Mouse (Mus musculus) myocyte (in vitro differentiated cells): ENCODE measurements around the gene Atpaf1. TPM values are rescaled to one million over a fixed set of nuclear protein-coding genes. Genes with fewer than 3 reads are reported as not detected.

Experiments used
- H3K27me3 ChIP-seq: one replicate; pipeline ENCODE4 v1.6.1; 2011; ENCODE audit not compliant: control insufficient read depth, insufficient read depth, insufficient read length
- H3K36me3 ChIP-seq: one replicate; pipeline ENCODE4 v1.6.1; 2011; ENCODE audit not compliant: control insufficient read depth, insufficient read depth
- H3K4me2 ChIP-seq: one replicate; pipeline ENCODE4 v1.6.1; 2011; ENCODE audit warnings: low read depth, control low read depth
- H3K4me3 ChIP-seq: one replicate; pipeline ENCODE4 v1.5.1; 2011; ENCODE audit warnings: mild to moderate bottlenecking, control low read depth, moderate library complexity
- H3K79me2 ChIP-seq: one replicate; pipeline ENCODE4 v1.6.1; 2011; ENCODE audit not compliant: control insufficient read depth, insufficient read depth
- H3ac ChIP-seq: one replicate; pipeline ENCODE4 v1.6.1; 2011; ENCODE audit not compliant: control insufficient read depth, insufficient read length
- CEBPB ChIP-seq: IDR thresholded peaks from 2 replicates; pipeline ENCODE4 v1.6.1; 2011; ENCODE audit warnings: mild to moderate bottlenecking, moderate library complexity; ENCODE audit not compliant: poor library complexity, insufficient read depth, severe bottlenecking
- E2F4 ChIP-seq: IDR thresholded peaks from one replicate; pipeline ENCODE4 v1.6.1; 2011; ENCODE audit warnings: mild to moderate bottlenecking, control low read depth, moderate library complexity; ENCODE audit not compliant: insufficient read depth
- MAX ChIP-seq: IDR thresholded peaks from one replicate; pipeline ENCODE4 v1.6.1; 2011; ENCODE audit warnings: low read depth, mild to moderate bottlenecking, control low read depth
- MYOD1 ChIP-seq, 3 experiments: IDR thresholded peaks; one replicate each; pipeline ENCODE4 v1.6.1; 2011; ENCODE audit warnings: control low read depth in 2 of 3, low read depth in 2 of 3, mild to moderate bottlenecking in 2 of 3, moderate library complexity in 1 of 3; ENCODE audit not compliant: insufficient read length in 2 of 3, control insufficient read depth in 1 of 3
- MYOG ChIP-seq, 3 experiments: IDR thresholded peaks; one replicate each; pipeline ENCODE4 v1.6.1; 2011; ENCODE audit warnings: control low read depth in 2 of 3, low read depth in 2 of 3, mild to moderate bottlenecking in 2 of 3; ENCODE audit not compliant: insufficient read length in 2 of 3, control insufficient read depth in 1 of 3, insufficient read depth in 1 of 3
- POLR2A ChIP-seq: IDR thresholded peaks from one replicate; pipeline ENCODE4 v1.6.1; 2011; ENCODE audit warnings: low read depth, mild to moderate bottlenecking, control low read depth, moderate library complexity; ENCODE audit not compliant: insufficient read length
- POLR2AphosphoS2 ChIP-seq: IDR thresholded peaks from one replicate; pipeline ENCODE4 v1.6.1; 2011; ENCODE audit warnings: low read depth, control low read depth; ENCODE audit not compliant: insufficient read length
- REST ChIP-seq: IDR thresholded peaks from one replicate; pipeline ENCODE4 v1.6.1; 2011; ENCODE audit warnings: mild to moderate bottlenecking, control low read depth, moderate library complexity; ENCODE audit not compliant: insufficient read depth, insufficient read length
- SRF ChIP-seq: IDR thresholded peaks from one replicate; pipeline ENCODE4 v1.6.1; 2011; ENCODE audit warnings: low read depth; ENCODE audit not compliant: control insufficient read depth, insufficient read length
- TCF12 ChIP-seq: IDR thresholded peaks from one replicate; pipeline ENCODE4 v1.6.1; 2011; ENCODE audit warnings: mild to moderate bottlenecking, control low read depth; ENCODE audit not compliant: poor library complexity, insufficient read depth, severe bottlenecking
- TCF3 ChIP-seq: IDR thresholded peaks from one replicate; pipeline ENCODE4 v1.6.1; 2011; ENCODE audit warnings: low read depth, control low read depth; ENCODE audit not compliant: insufficient read length
- USF1 ChIP-seq: IDR thresholded peaks from one replicate; pipeline ENCODE4 v1.6.1; 2011; ENCODE audit warnings: low read depth, mild to moderate bottlenecking, control low read depth, moderate library complexity
- polyA plus RNA-seq: library from polyadenylated mRNA; unstranded; fragments of >200 nt; fragmentation: generic; extraction: Trizol; gene quantifications from one replicate; pipeline ENCODE4 v1.2.1, GENCODE M21; 2012; ENCODE audit warnings: missing spikeins

The Atpaf1 gene
- polyA plus RNA-seq, 1 experiment: 12.5 TPM

- Histone ChIP-seq H3K4me3 (peak overlapping the region; percentile 53), H3K36me3 (peaks cover 10% of the 10 kb centered on the region), H3K4me2 (peak overlapping the region; percentile 91), H3ac (peak overlapping the region; percentile 53), H3K27me3 (no peaks in the 10 kb centered on the region), H3K79me2 (peaks cover 13% of the 10 kb centered on the region)
- TF ChIP-seq REST: no peak
- no peak for TF ChIP-seq POLR2A
- TF ChIP-seq E2F4: no peak
- TF ChIP-seq POLR2AphosphoS2: no peak
- TF ChIP-seq TCF12: no peak
- TF ChIP-seq MAX: no peak
- TF ChIP-seq USF1: no peak
Observed at GRCm38 (mm10) chr4:115827535-115827887, 42.9 kb downstream of the Atpaf1 start.

DNA sequence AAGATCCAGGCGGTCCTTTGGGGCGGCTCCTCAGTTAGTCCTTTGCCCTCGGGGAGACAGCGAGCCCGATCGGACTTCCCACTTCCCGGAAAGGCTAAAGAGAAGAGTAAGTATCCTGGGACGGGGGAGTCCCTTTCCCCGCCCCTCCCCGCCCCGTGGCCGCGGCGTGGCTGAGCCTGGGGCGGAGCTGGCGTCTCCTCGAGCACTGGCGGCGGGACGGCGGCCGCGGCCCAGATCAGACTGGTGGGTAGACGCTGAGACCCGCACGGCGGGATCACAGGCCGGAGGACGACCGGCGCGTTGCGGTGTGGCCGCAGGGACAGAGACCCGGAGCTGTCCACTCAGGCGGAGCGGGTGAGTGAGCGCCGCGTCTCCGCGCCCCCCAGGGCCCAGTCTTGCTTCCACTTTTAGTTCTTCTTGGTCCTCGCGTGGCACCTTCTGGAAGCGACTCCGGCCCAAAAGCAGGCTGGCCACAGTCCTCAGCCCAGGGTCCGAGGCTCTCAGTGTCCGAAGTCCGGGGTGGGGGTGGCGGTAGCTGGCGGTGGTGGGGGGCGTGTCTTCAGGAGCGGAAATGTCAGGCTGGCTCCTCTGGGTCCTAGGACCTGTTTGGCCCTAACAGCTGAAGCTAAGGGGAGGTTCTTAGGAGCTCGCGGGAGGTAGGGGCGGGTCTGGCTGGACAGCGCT is 43.4 kb downstream of the Atpaf1 start, which contains the start of gene Mob3c:
Mob3c (plus strand) TSS at position 205 of the 684 bp plus-strand sequence.
- peak within 1 kb of the TSS; percentile 92 for H3K4me2 ChIP-seq
- peaks cover 13% of the 10 kb centered on the region for H3K79me2 ChIP-seq
- peak within 1 kb of the TSS; percentile 53 for H3ac ChIP-seq
- TF ChIP-seq POLR2AphosphoS2 (peak; percentile 72), MYOD1 (IDR thresholded peaks at IDR 0.05; ENCODE audit: control insufficient read depth in 1 of 3, insufficient read length in 2 of 3, low read depth in 2 of 3) (peak; percentile 76 to 87 (median 84)), MYOG (IDR thresholded peaks at IDR 0.05; ENCODE audit: control insufficient read depth in 1 of 3, insufficient read depth in 1 of 3, insufficient read length in 2 of 3, low read depth in 2 of 3) (peak; percentile 67 to 92 (median 84)), E2F4 (no peak), USF1 (no peak), TCF12 (peak; percentile 53), REST (peak; percentile 36), POLR2A (peak; percentile 69)
- H3K36me3 ChIP-seq: peaks cover 11% of the 10 kb centered on the region
- no peaks in the 10 kb centered on the region for H3K27me3 ChIP-seq
- peak within 1 kb of the TSS; percentile 53 for H3K4me3 ChIP-seq

GRCm38 (mm10) chr4:115828572-115828902 is 43.9 kb downstream of the Atpaf1 start:
- Histone ChIP-seq H3K36me3 (peaks cover 11% of the 10 kb centered on the region), H3ac (peak overlapping the region; percentile 53), H3K79me2 (peaks cover 13% of the 10 kb centered on the region), H3K4me2 (peak overlapping the region; percentile 92), H3K27me3 (no peaks in the 10 kb centered on the region), H3K4me3 (peak overlapping the region; percentile 53)
- TF ChIP-seq TCF12: no peak
- TF ChIP-seq POLR2A: no peak
- no peak for TF ChIP-seq REST
- no peak for TF ChIP-seq POLR2AphosphoS2
- no peak for TF ChIP-seq E2F4

GRCm38 (mm10) chr4:115830491-115830890 is 45.9 kb downstream of the Atpaf1 start:
- H3ac ChIP-seq: no peak overlapping the region
- H3K79me2 ChIP-seq: peaks cover 13% of the 10 kb centered on the region
- H3K36me3 ChIP-seq: peaks cover 18% of the 10 kb centered on the region
- no peak overlapping the region for H3K4me3 ChIP-seq
- no peak for TF ChIP-seq TCF3
- no peak for TF ChIP-seq POLR2AphosphoS2
- no peak for TF ChIP-seq MAX
- no peak for TF ChIP-seq MYOD1 (IDR thresholded peaks at IDR 0.05; ENCODE audit: control insufficient read depth in 1 of 3, insufficient read length in 2 of 3, low read depth in 2 of 3)
- no peaks in the 10 kb centered on the region for H3K27me3 ChIP-seq
- H3K4me2 ChIP-seq: no peak overlapping the region

- Histone ChIP-seq H3K27me3 (no peaks in the 10 kb centered on the region), H3ac (no peak overlapping the region), H3K79me2 (peaks cover 13% of the 10 kb centered on the region), H3K36me3 (peaks cover 18% of the 10 kb centered on the region), H3K4me2 (no peak overlapping the region), H3K4me3 (no peak overlapping the region)
- TF ChIP-seq POLR2A: no peak
- no peak for TF ChIP-seq POLR2AphosphoS2
- TF ChIP-seq MYOG (IDR thresholded peaks at IDR 0.05; ENCODE audit: control insufficient read depth in 1 of 3, insufficient read depth in 1 of 3, insufficient read length in 2 of 3, low read depth in 2 of 3): no peak
- no peak for TF ChIP-seq MAX
- no peak for TF ChIP-seq E2F4
- TF ChIP-seq CEBPB: no peak
- no peak for TF ChIP-seq TCF3
- TF ChIP-seq USF1: no peak
- no peak for TF ChIP-seq MYOD1 (IDR thresholded peaks at IDR 0.05; ENCODE audit: control insufficient read depth in 1 of 3, insufficient read length in 2 of 3, low read depth in 2 of 3)
- no peak for TF ChIP-seq TCF12
- TF ChIP-seq REST: no peak
- no peak for TF ChIP-seq SRF
Observed at GRCm38 (mm10) chr4:115831221-115831620, 46.6 kb downstream of the Atpaf1 start.
